Comparison of ENCODE assay signal across 15 mouse cellular contexts in genomic region chr7:118911170-118911569, GRCm38 (mm10).
"Had no signal": no experiment of that assay in that cellular context is flagged by ENCODE, and none has a peak within 500 bp of the region (broad histone marks: within the 10 kb centered on the region; RNA-seq: fewer than 3 reads in every experiment).

No protein-coding gene starts in this region.

- H3K4me2 ChIP-seq: kidney, embryonic 15.5 days; liver, embryonic 13.5 days; lung, embryonic 14.5 days; stomach, embryonic 15.5 days had no signal

- H3K4me1 ChIP-seq: kidney, embryonic 15.5 days; stomach, embryonic 15.5 days had no signal

- DNase-seq: kidney, adult 11 months; kidney, adult 8-10 months; kidney, postnatal 10 days; kidney, postnatal 36 days; layer of hippocampus, postnatal 36 days; liver, embryonic 13.5 days; lung, embryonic 14.5 days; right cerebral cortex, postnatal 25 days; spleen, adult 18-20 months; thymus, postnatal 25 days had no signal

- ATAC-seq: lung, postnatal 0 days had no signal

- H3K27ac ChIP-seq: kidney, embryonic 15.5 days; left cerebral cortex, adult 2 months; liver, embryonic 13.5 days; macrophage; stomach, embryonic 15.5 days had no signal

- H3K36me3 ChIP-seq: kidney, embryonic 15.5 days; liver, embryonic 13.5 days; stomach, embryonic 15.5 days had no signal

- H3K27me3 ChIP-seq: kidney, embryonic 15.5 days; liver, embryonic 13.5 days; stomach, embryonic 15.5 days had no signal

- H3K4me3 ChIP-seq: kidney, embryonic 15.5 days; left cerebral cortex, adult 2 months; liver, embryonic 13.5 days; stomach, embryonic 15.5 days had no signal

- H3K9me3 ChIP-seq: kidney, embryonic 15.5 days; liver, embryonic 13.5 days; stomach, embryonic 15.5 days had no signal

- H3K9ac ChIP-seq: kidney, embryonic 15.5 days; liver, embryonic 13.5 days; lung, embryonic 14.5 days; stomach, embryonic 15.5 days had no signal
